Mouse (Mus musculus) limb, embryonic 12.5 days (tissue): Measurements from ENCODE around the gene Ppih. TPM values are rescaled to one million over a fixed set of nuclear protein-coding genes. Genes with fewer than 3 reads are reported as not detected.
A peak's percentile ranks its signal among the peaks of the same experiment; 100 is the strongest.
"Not testable (repeated sequence)": the region's sequence is repeated elsewhere in the genome, so short reads cannot be mapped to it uniquely, and the experiment has no call there.

Experiments used
- ATAC-seq: fragments of 200-750 bp; cut with Nextera tagmentation; 2 replicates; pipeline ENCODE4 v1.8.0; 2017; ENCODE audit warnings: low read depth, moderate TSS enrichment; ENCODE audit not compliant: insufficient number of reproducible peaks, insufficient read depth, low FRiP score, low TSS enrichment
- H3K27ac ChIP-seq: fragments of 300-500 bp; sonication (generic); 2 replicates; pipeline ENCODE4 v1.5.1; 2016; ENCODE audit warnings: mild to moderate bottlenecking, moderate library complexity
- H3K27me3 ChIP-seq: fragments of 300-500 bp; sonication (generic); 2 replicates; pipeline ENCODE4 v1.6.1; 2016; ENCODE audit warnings: mild to moderate bottlenecking, moderate library complexity
- H3K36me3 ChIP-seq: fragments of 300-500 bp; sonication (generic); 2 replicates; pipeline ENCODE4 v1.6.1; 2016; ENCODE audit warnings: mild to moderate bottlenecking, moderate library complexity
- H3K4me1 ChIP-seq: fragments of 300-500 bp; sonication (generic); replicated peaks from 2 replicates; pipeline ENCODE4 v1.6.1; 2016
- H3K4me2 ChIP-seq: fragments of 300-500 bp; sonication (generic); 2 replicates; pipeline ENCODE4 v1.6.1; 2016; ENCODE audit warnings: mild to moderate bottlenecking, moderate library complexity
- H3K4me3 ChIP-seq: fragments of 300-500 bp; sonication (generic); replicated peaks from 2 replicates; pipeline ENCODE4 v1.5.1; 2016; ENCODE audit warnings: mild to moderate bottlenecking
- H3K9ac ChIP-seq: fragments of 300-500 bp; sonication (generic); replicated peaks from 2 replicates; pipeline ENCODE4 v1.6.1; 2016; ENCODE audit warnings: mild to moderate bottlenecking, moderate library complexity
- H3K9me3 ChIP-seq: fragments of 300-500 bp; sonication (generic); 2 replicates; pipeline ENCODE4 v1.6.1; 2016; ENCODE audit warnings: mild to moderate bottlenecking, moderate library complexity
- WGBS: fragments of 180-500 bp; shearing (Covaris S2); methylation state at CpG from one replicate; pipeline ENCODE4 v1.1.7; 2016; 5-methylcytosine and 5-hydroxymethylcytosine counted together
- polyA plus RNA-seq: library from polyadenylated mRNA; unstranded; fragments of >200 nt; fragmentation: Nextera tagmentation; extraction: Ambion mirVana; gene quantifications from 2 replicates; pipeline ENCODE4 v1.2.1, GENCODE M21; 2016

Ppih gene
- polyA plus RNA-seq, 1 experiment from 2014 or later = 133 TPM

- no peaks in the 10 kb centered on the region for H3K4me1 ChIP-seq
- no peak overlapping the region for H3K4me3 ChIP-seq
- H3K27ac ChIP-seq = no peak overlapping the region
- H3K4me2 ChIP-seq = no peak overlapping the region
- no peak overlapping the region for H3K9ac ChIP-seq
- H3K9me3 ChIP-seq = no peaks in the 10 kb centered on the region
- ATAC-seq = no peak
- 89% methylated on average over 2 of the region's 2 CpGs for whole genome bisulfite sequencing
- no peaks in the 10 kb centered on the region for H3K27me3 ChIP-seq
- H3K36me3 ChIP-seq = peaks cover 80% of the 10 kb centered on the region
Measured at GRCm38 (mm10) chr4:119285336-119285735, 35.0 kb downstream of the Ppih start.

- Histone ChIP-seq H3K9me3 (no peaks in the 10 kb centered on the region), H3K27me3 (no peaks in the 10 kb centered on the region), H3K4me2 (no peak overlapping the region), H3K9ac (no peak overlapping the region), H3K4me3 (no peak overlapping the region), H3K36me3 (peaks cover 80% of the 10 kb centered on the region), H3K27ac (no peak overlapping the region), H3K4me1 (no peaks in the 10 kb centered on the region)
- WGBS = 74% methylated on average over 1 of the region's 1 CpGs
- no peak for ATAC-seq
Measured at GRCm38 (mm10) chr4:119284861-119285260, 35.5 kb downstream of the Ppih start.

DNA sequence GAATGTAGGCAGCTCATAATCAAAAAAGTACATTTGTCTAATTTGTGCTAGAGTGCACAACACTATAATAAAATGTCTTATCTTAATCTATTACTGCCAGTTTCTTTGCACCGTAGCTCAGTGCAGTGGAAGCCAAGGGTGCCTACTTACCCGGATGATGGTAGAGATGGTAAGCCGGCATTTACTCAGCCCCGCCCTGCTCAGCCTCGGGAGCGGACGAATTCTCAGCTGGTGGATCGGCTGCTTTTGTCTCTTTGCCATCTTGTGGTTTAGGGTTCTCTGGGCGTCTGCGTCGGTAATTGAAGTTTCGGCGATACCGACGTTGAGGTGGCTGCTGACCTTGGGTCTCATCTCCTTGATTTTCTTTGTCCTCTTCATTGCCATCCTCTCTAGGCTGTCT is 41.6 kb downstream of the Ppih start:
- H3K36me3 ChIP-seq = peaks cover 94% of the 10 kb centered on the region
- H3K9me3 ChIP-seq, H3K4me2 ChIP-seq, H3K4me3 ChIP-seq, H3K9ac ChIP-seq, ATAC-seq, H3K4me1 ChIP-seq, H3K27ac ChIP-seq, H3K27me3 ChIP-seq: not testable (repeated sequence)
- 90% methylated on average over 15 of the region's 15 CpGs for WGBS

- Histone ChIP-seq H3K27me3 (no peaks in the 10 kb centered on the region), H3K4me1 (no peaks in the 10 kb centered on the region), H3K27ac (no peak overlapping the region), H3K36me3 (peaks cover 94% of the 10 kb centered on the region), H3K4me2 (no peak overlapping the region), H3K9me3 (no peaks in the 10 kb centered on the region), H3K9ac (no peak overlapping the region), H3K4me3 (no peak overlapping the region)
- no peak for ATAC-seq
- 92% methylated on average over 2 of the region's 2 CpGs for WGBS
Measured at GRCm38 (mm10) chr4:119275726-119276125, 44.6 kb downstream of the Ppih start.

DNA sequence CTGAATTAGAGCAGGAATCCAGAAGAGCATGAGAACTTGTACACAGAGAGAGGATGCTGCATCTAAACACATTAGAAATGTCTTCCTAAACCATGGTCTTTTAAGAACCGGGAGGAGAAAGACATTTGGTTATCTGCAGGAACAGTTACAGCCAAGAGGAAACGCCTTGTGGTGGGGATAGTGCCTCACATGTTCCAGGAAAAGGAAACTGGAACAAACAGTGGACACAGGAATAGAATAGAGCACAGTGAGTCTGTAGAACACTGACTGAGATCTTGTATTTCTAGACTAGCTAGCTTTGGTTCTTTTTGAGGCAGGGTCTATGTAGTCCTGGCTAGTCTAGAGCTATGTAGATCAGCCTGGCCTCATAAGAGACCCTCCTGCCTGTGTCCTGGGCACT is 45.1 kb downstream of the Ppih start:
- no peak overlapping the region for H3K4me3 ChIP-seq
- H3K27me3 ChIP-seq = no peaks in the 10 kb centered on the region
- peaks cover 96% of the 10 kb centered on the region for H3K36me3 ChIP-seq
- no peaks in the 10 kb centered on the region for H3K9me3 ChIP-seq
- H3K4me1 ChIP-seq = no peaks in the 10 kb centered on the region
- no peak overlapping the region for H3K27ac ChIP-seq
- WGBS = 91% methylated on average over 2 of the region's 2 CpGs
- H3K4me2 ChIP-seq = no peak overlapping the region
- no peak overlapping the region for H3K9ac ChIP-seq
- ATAC-seq = no peak

GRCm38 (mm10) chr4:119274627-119275026 is 45.7 kb downstream of the Ppih start:
- H3K4me3 ChIP-seq = no peak overlapping the region
- no peak for ATAC-seq
- 79% methylated on average over 1 of the region's 1 CpGs for WGBS
- no peaks in the 10 kb centered on the region for H3K4me1 ChIP-seq
- no peak overlapping the region for H3K4me2 ChIP-seq
- H3K27me3 ChIP-seq = no peaks in the 10 kb centered on the region
- H3K9me3 ChIP-seq = no peaks in the 10 kb centered on the region
- H3K9ac ChIP-seq = no peak overlapping the region
- H3K36me3 ChIP-seq = peaks cover 95% of the 10 kb centered on the region
- no peak overlapping the region for H3K27ac ChIP-seq

DNA sequence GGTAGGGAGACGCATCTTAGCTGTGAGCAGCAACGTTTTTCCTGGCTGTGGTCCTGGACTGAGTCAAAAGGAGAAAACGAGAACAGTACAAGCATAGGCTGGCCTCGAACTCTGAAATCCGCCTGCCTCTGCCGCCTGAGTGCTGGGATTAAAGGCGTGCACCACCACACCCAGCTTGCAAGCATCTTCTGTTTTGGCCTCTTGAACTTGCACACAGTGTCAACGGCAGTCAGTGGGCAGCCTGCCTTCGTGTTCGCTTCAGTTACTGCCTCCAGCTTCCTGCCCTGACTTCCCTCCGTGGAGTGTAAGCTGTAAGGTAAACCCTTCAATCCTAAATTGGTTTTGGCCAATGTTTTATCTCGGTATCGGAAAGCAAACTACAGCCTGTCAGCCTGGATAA is 53.7 kb downstream of the Ppih start:
- H3K4me2 ChIP-seq = no peak overlapping the region
- no peaks in the 10 kb centered on the region for H3K9me3 ChIP-seq
- H3K36me3 ChIP-seq = peaks cover 32% of the 10 kb centered on the region
- ATAC-seq = no peak
- 80% methylated on average over 13 of the region's 13 CpGs for WGBS
- H3K4me3 ChIP-seq = no peak overlapping the region
- H3K9ac ChIP-seq = no peak overlapping the region
- no peaks in the 10 kb centered on the region for H3K4me1 ChIP-seq
- H3K27me3 ChIP-seq = no peaks in the 10 kb centered on the region
- no peak overlapping the region for H3K27ac ChIP-seq

GRCm38 (mm10) chr4:119263459-119263858 is 56.9 kb downstream of the Ppih start:
- WGBS = 87% methylated on average over 3 of the region's 3 CpGs
- peaks cover 3% of the 10 kb centered on the region; the same call in 1 of the 2 replicates for H3K36me3 ChIP-seq
- H3K27me3 ChIP-seq = no peaks in the 10 kb centered on the region
- no peak overlapping the region for H3K27ac ChIP-seq
- H3K9me3 ChIP-seq = no peaks in the 10 kb centered on the region
- H3K4me1 ChIP-seq = no peaks in the 10 kb centered on the region
- no peak for ATAC-seq
- H3K4me2 ChIP-seq = no peak overlapping the region
- H3K4me3 ChIP-seq = no peak overlapping the region
- H3K9ac ChIP-seq = no peak overlapping the region

DNA sequence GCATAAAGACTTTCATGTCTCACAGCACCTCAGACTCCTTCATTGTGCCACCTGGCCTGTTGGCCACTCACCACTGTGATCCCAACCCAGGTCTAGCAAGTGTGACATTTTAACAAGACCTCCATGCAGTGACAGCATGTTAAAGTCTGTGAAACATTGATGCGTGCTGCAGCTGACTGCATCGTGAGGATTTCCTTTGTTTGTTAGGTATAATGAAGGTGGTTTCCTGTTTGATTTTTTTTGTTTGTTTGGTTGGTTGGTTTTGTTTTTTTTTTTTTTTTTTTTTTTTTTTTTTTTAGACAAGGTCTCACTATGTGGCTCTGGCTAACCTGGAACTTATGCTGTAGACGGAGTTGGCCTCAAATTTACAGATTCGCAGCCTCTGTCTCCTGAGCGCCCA is 57.9 kb downstream of the Ppih start:
- H3K27me3 ChIP-seq = no peaks in the 10 kb centered on the region
- H3K36me3 ChIP-seq = no peaks in the 10 kb centered on the region
- H3K27ac ChIP-seq = no peak overlapping the region
- H3K4me3 ChIP-seq = no peak overlapping the region
- no peaks in the 10 kb centered on the region for H3K9me3 ChIP-seq
- WGBS = 83% methylated on average over 5 of the region's 5 CpGs
- H3K4me2 ChIP-seq = no peak overlapping the region
- H3K4me1 ChIP-seq = no peaks in the 10 kb centered on the region
- H3K9ac ChIP-seq = no peak overlapping the region
- no peak for ATAC-seq

- H3K9ac ChIP-seq = no peak overlapping the region
- no peak overlapping the region for H3K27ac ChIP-seq
- ATAC-seq = no peak
- H3K9me3 ChIP-seq = no peaks in the 10 kb centered on the region
- H3K4me1 ChIP-seq = no peaks in the 10 kb centered on the region
- no peak overlapping the region for H3K4me3 ChIP-seq
- no peaks in the 10 kb centered on the region for H3K36me3 ChIP-seq
- no peaks in the 10 kb centered on the region for H3K27me3 ChIP-seq
- 43% methylated on average over 7 of the region's 7 CpGs for WGBS
- H3K4me2 ChIP-seq = no peak overlapping the region
Measured at GRCm38 (mm10) chr4:119261087-119261713, 59.1 kb downstream of the Ppih start.

GRCm38 (mm10) chr4:119259344-119260254 is 60.7 kb downstream of the Ppih start:
- no peaks in the 10 kb centered on the region for H3K27me3 ChIP-seq

More at GRCm38 (mm10) chr4:119259344-119260254, 60.7 kb downstream of the Ppih start:
- Histone ChIP-seq H3K36me3 (no peaks in the 10 kb centered on the region), H3K4me1 (peaks cover 9% of the 10 kb centered on the region), H3K9ac (no peak overlapping the region), H3K4me2 (no peak overlapping the region), H3K4me3 (no peak overlapping the region), H3K9me3 (no peaks in the 10 kb centered on the region), H3K27ac (no peak overlapping the region)
- 83% methylated on average over 15 of the region's 15 CpGs for WGBS
- ATAC-seq = 0 out of 2 replicates have a peak, but pooled peaks have one; percentile 29
